Mouse (Mus musculus): ENCODE measurements around the gene Slc35e3.
"Not testable (repeated sequence)": the region's sequence is repeated elsewhere in the genome, so short reads cannot be mapped to it uniquely, and the experiment has no call there.

Gene Slc35e3

GRCm38 (mm10) chr10:117734104-117734852 is 11.9 kb downstream of the Slc35e3 start:
- CTCF ChIA-PET, result not testable (repeated sequence)

- CTCF ChIA-PET, result not testable (repeated sequence)
Observed at GRCm38 (mm10) chr10:117733626-117734025, 12.5 kb downstream of the Slc35e3 start.

GRCm38 (mm10) chr10:117732962-117733592 is 13.1 kb downstream of the Slc35e3 start:
- CTCF ChIA-PET, result no interaction called here

- CTCF ChIA-PET, result interaction anchor here (0.5 to 0.7 kb wide), 2 partner anchors 41 to 169 kb away, joined by 3 to 4 read pairs; no protein-coding TSS in a partner anchor
Observed at GRCm38 (mm10) chr10:117732184-117732583, 14.0 kb downstream of the Slc35e3 start.

GRCm38 (mm10) chr10:117731244-117732101 is 14.7 kb downstream of the Slc35e3 start:
- CTCF ChIA-PET, result interaction anchor here (0.7 to 0.8 kb wide), 2 partner anchors 41 to 312 kb away, joined by 3 to 17 read pairs; no protein-coding TSS in a partner anchor

GRCm38 (mm10) chr10:117730637-117731203 is 15.4 kb downstream of the Slc35e3 start:
- CTCF ChIA-PET, result no interaction called here

GRCm38 (mm10) chr10:117730140-117730539 is 16.0 kb downstream of the Slc35e3 start:
- CTCF ChIA-PET, result no interaction called here

- CTCF ChIA-PET, result no interaction called here
Observed at GRCm38 (mm10) chr10:117729139-117729814, 16.9 kb downstream of the Slc35e3 start.

GRCm38 (mm10) chr10:117728574-117728973 is 17.6 kb downstream of the Slc35e3 start:
- CTCF ChIA-PET, result no interaction called here

- CTCF ChIA-PET, result interaction anchor here (0.7 kb wide), 1 partner anchor 22 kb away, joined by 3 read pairs; no protein-coding TSS in a partner anchor
Observed at GRCm38 (mm10) chr10:117727518-117728110, 18.6 kb downstream of the Slc35e3 start.

GRCm38 (mm10) chr10:117726888-117727385 is 19.2 kb downstream of the Slc35e3 start:
- CTCF ChIA-PET, result interaction anchor here (0.7 kb wide), 1 partner anchor 21 kb away, joined by 3 read pairs; no protein-coding TSS in a partner anchor

GRCm38 (mm10) chr10:117726350-117726749 is 19.8 kb downstream of the Slc35e3 start:
- CTCF ChIA-PET, result no interaction called here

- CTCF ChIA-PET, result no interaction called here
Observed at GRCm38 (mm10) chr10:117725671-117726070, 20.5 kb downstream of the Slc35e3 start.

GRCm38 (mm10) chr10:117724804-117725361 is 21.3 kb downstream of the Slc35e3 start:
- CTCF ChIA-PET, result interaction anchor here (0.6 kb wide), 1 partner anchor 35 kb away, joined by 3 read pairs; no protein-coding TSS in a partner anchor

GRCm38 (mm10) chr10:117724136-117724718 is 21.9 kb downstream of the Slc35e3 start:
- CTCF ChIA-PET, result interaction anchor here (0.6 kb wide), 1 partner anchor 36 kb away, joined by 3 read pairs; no protein-coding TSS in a partner anchor

GRCm38 (mm10) chr10:117718161-117719119 is 27.7 kb downstream of the Slc35e3 start:
- CTCF ChIA-PET, result no interaction called here

GRCm38 (mm10) chr10:117717583-117717982 is 28.6 kb downstream of the Slc35e3 start:
- CTCF ChIA-PET, result no interaction called here

- CTCF ChIA-PET, result interaction anchor here (0.7 kb wide), 1 partner anchor 126 kb away, joined by 5 read pairs; no protein-coding TSS in a partner anchor
Observed at GRCm38 (mm10) chr10:117716686-117717085, 29.5 kb downstream of the Slc35e3 start.

All from spleen, embryonic (tissue).